19 mouse cellular contexts compared by ENCODE assay signal in the genomic region with DNA sequence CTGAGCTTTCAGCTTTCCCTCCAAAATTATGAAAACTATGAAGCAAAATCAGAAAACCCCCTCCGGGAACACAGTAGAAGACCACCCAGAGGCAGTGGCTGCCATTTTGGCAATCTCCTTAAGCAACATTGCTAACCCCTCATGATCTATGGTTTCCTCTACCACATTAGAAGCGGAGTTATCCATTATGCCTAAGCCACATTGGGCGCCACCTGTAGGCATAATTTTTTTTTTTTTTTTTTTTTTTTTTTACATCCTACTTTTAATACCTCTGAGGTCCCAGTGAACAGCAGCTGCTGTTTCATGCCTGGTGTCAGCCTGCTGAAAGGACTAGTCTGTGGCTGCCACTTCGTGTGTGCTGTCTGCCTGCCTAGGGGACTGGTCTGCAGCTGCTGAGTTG. TPM values are rescaled to one million over a fixed set of nuclear protein-coding genes. Genes with fewer than 3 reads are reported as not detected.
"Had no signal": no experiment of that assay in that cellular context is flagged by ENCODE, and none has a peak within 500 bp of the region (broad histone marks: within the 10 kb centered on the region; RNA-seq: fewer than 3 reads in every experiment).

No protein-coding gene starts in this region.

- H3K36me3 ChIP-seq: kidney, embryonic 15.5 days; liver, embryonic 13.5 days; midbrain, embryonic 12.5 days; midbrain, embryonic 15.5 days; neural tube, embryonic 13.5 days; stomach, embryonic 15.5 days had no signal

- H3K4me3 ChIP-seq: kidney, embryonic 15.5 days; liver, embryonic 13.5 days; midbrain, embryonic 12.5 days; midbrain, embryonic 15.5 days; neural tube, embryonic 13.5 days; stomach, embryonic 15.5 days had no signal

- H3K27ac ChIP-seq: kidney, embryonic 15.5 days; liver, embryonic 13.5 days; midbrain, embryonic 12.5 days; midbrain, embryonic 15.5 days; neural tube, embryonic 13.5 days; stomach, embryonic 15.5 days had no signal

- H3K27me3 ChIP-seq: kidney, embryonic 15.5 days; liver, embryonic 13.5 days; midbrain, embryonic 12.5 days; midbrain, embryonic 15.5 days; neural tube, embryonic 13.5 days; stomach, embryonic 15.5 days had no signal

- DNase-seq: kidney, adult 8-10 months; kidney, postnatal 10 days; kidney, postnatal 36 days; layer of hippocampus, adult 9-11 months; liver, embryonic 13.5 days; lung, adult 2 months; lung, postnatal 14 days; lung, postnatal 4 days; retina, postnatal 1 day; right cerebral cortex, postnatal 25 days; spleen, adult 18-20 months; thymus, postnatal 25 days had no signal

- ATAC-seq: midbrain, embryonic 15.5 days had no signal

- H3K4me1 ChIP-seq: kidney, embryonic 15.5 days; liver, embryonic 13.5 days; midbrain, embryonic 12.5 days; midbrain, embryonic 15.5 days; neural tube, embryonic 13.5 days; stomach, embryonic 15.5 days had no signal

- H3K9me3 ChIP-seq: kidney, embryonic 15.5 days; liver, embryonic 13.5 days; midbrain, embryonic 12.5 days; midbrain, embryonic 15.5 days; neural tube, embryonic 13.5 days; stomach, embryonic 15.5 days had no signal

- H3K9ac ChIP-seq: kidney, embryonic 15.5 days; liver, embryonic 13.5 days; midbrain, embryonic 12.5 days; midbrain, embryonic 15.5 days; neural tube, embryonic 13.5 days; stomach, embryonic 15.5 days had no signal

- H3K4me2 ChIP-seq: kidney, embryonic 15.5 days; liver, embryonic 13.5 days; midbrain, embryonic 12.5 days; midbrain, embryonic 15.5 days; neural tube, embryonic 13.5 days; stomach, embryonic 15.5 days had no signal

RNA-seq across cellular contexts. Expression of a gene that starts 42.2 kb away (rescaled TPM):
- total RNA-seq: megakaryocyte progenitor cell, adult 5-6 weeks had no signal
- polyA plus RNA-seq: liver, adult 2 months had no signal
